Mouse (Mus musculus) liver, embryonic 14.5 days (tissue): Measurements from ENCODE around the gene Pnmal2. TPM values are rescaled to one million over a fixed set of nuclear protein-coding genes. Genes with fewer than 3 reads are reported as not detected.

ENCODE experiments used
- ATAC-seq: fragments of 200-750 bp; cut with Nextera tagmentation; 2 replicates; pipeline ENCODE4 v1.8.0; 2017; ENCODE audit warnings: moderate number of reproducible peaks, mild to moderate bottlenecking, moderate library complexity; ENCODE audit not compliant: insufficient read depth
- DNase-seq, 3 experiments: peaks; one replicate each; pipeline ENCODE4 v3.0.0-alpha.2; 2012 to 2013; ENCODE audit warnings: low read depth in 3 of 3, low spot score in 3 of 3
- H3K27ac ChIP-seq: fragments of 300-500 bp; sonication (generic); 2 replicates; pipeline ENCODE4 v1.5.1; 2014; ENCODE audit warnings: moderate library complexity, mild to moderate bottlenecking, control low read depth, inconsistent platforms
- H3K27me3 ChIP-seq: fragments of 300-500 bp; sonication (generic); 2 replicates; pipeline ENCODE4 v1.6.1; 2014; ENCODE audit warnings: mild to moderate bottlenecking, low read length, moderate library complexity; ENCODE audit not compliant: control insufficient read depth, insufficient read depth
- H3K36me3 ChIP-seq: fragments of 300-500 bp; sonication (generic); replicated peaks from 2 replicates; pipeline ENCODE4 v1.6.1; 2014; ENCODE audit warnings: low read depth; ENCODE audit not compliant: control insufficient read depth, insufficient read depth
- H3K4me1 ChIP-seq, 2 experiments: fragments of 200-500 bp in 1 of 2; fragments of 300-500 bp in 1 of 2; sonication (generic) in 1 of 2; replicated peaks; 2 replicates each; pipeline ENCODE4 v1.6.1; 2012 to 2014; ENCODE audit warnings: antibody characterized with exemption in 1 of 2, inconsistent platforms in 1 of 2, low read length in 1 of 2; ENCODE audit not compliant: control insufficient read depth in 2 of 2, insufficient read depth in 2 of 2
- H3K4me2 ChIP-seq: fragments of 300-500 bp; sonication (generic); 2 replicates; pipeline ENCODE4 v1.6.1; 2014; ENCODE audit warnings: low read depth, mild to moderate bottlenecking, control low read depth, moderate library complexity
- H3K4me3 ChIP-seq, 2 experiments: fragments of 200-500 bp in 1 of 2; fragments of 300-500 bp in 1 of 2; sonication (generic) in 1 of 2; 2 replicates each; pipeline ENCODE4 v1.5.1; 2012 to 2014; ENCODE audit warnings: low read depth in 2 of 2, low read length in 2 of 2, mild to moderate bottlenecking in 2 of 2, control low read depth in 1 of 2, inconsistent platforms in 1 of 2, moderate library complexity in 1 of 2; ENCODE audit not compliant: insufficient read depth in 1 of 2
- H3K9ac ChIP-seq: fragments of 300-500 bp; sonication (generic); replicated peaks from 2 replicates; pipeline ENCODE4 v1.6.1; 2014; ENCODE audit warnings: mild to moderate bottlenecking, control low read depth, moderate library complexity
- H3K9me3 ChIP-seq: fragments of 300-500 bp; sonication (generic); 2 replicates; pipeline ENCODE4 v1.6.1; 2016; ENCODE audit warnings: low read length, mixed read lengths; ENCODE audit not compliant: control insufficient read depth
- CTCF ChIP-seq: IDR thresholded peaks from 2 replicates; pipeline ENCODE4 v1.5.1; 2016; ENCODE audit warnings: antibody characterized with exemption, low read depth, control low read depth
- EP300 ChIP-seq: IDR thresholded peaks from 2 replicates; pipeline ENCODE4 v1.6.1; 2016; ENCODE audit warnings: antibody characterized with exemption, low read depth
- WGBS: fragments of 180-500 bp; shearing (Covaris S2); extraction: QIAGEN DNeasy Blood & Tissue Kit; methylation state at CpG from one replicate; pipeline ENCODE4 v1.1.7; 2014; ENCODE audit not compliant: insufficient replicate concordance; 5-methylcytosine and 5-hydroxymethylcytosine counted together
- polyA plus RNA-seq, 2 experiments: library from polyadenylated mRNA; depleted of rRNA in 1 of 2; stranded (reverse) in 1 of 2; unstranded in 1 of 2; fragments of >200 nt; fragmentation: Nextera tagmentation in 1 of 2; extraction: Ambion mirVana in 1 of 2; gene quantifications; 2 replicates each; pipeline versions ENCODE4 v1.2.1 to v1.2.3; 2012 to 2014

Gene Pnmal2
- polyA plus RNA-seq, 2 experiments, result 0.04 to 0.08 TPM

GRCm38 (mm10) chr7:16956410-16957265, 12.2 kb downstream of the Pnmal2 start:
- H3K27ac ChIP-seq, result no peak overlapping the region
- no peak overlapping the region for H3K9ac ChIP-seq
- no peak overlapping the region for H3K4me2 ChIP-seq
- 61% methylated on average over 15 of the region's 15 CpGs for WGBS
- no peaks in the 10 kb centered on the region for H3K36me3 ChIP-seq
- ATAC-seq, result no peak
- no peaks in the 10 kb centered on the region for H3K4me1 ChIP-seq
- H3K27me3 ChIP-seq, result 0 out of 2 replicates have a peak, but pooled peaks cover 2% of the 10 kb centered on the region
- DNase-seq, result no peak
- no peak overlapping the region for H3K4me3 ChIP-seq
- H3K9me3 ChIP-seq, result no peaks in the 10 kb centered on the region
- TF ChIP-seq EP300 (no peak), CTCF (no peak)

GRCm38 (mm10) chr7:16959539-16960187, 15.2 kb downstream of the Pnmal2 start, which contains the start of gene Pnmal1:
Gene Pnmal1, plus strand, starts transcription at chr7:16959679.
- no peaks in the 10 kb centered on the region for H3K9me3 ChIP-seq
- no peak within 1 kb of the TSS for H3K4me3 ChIP-seq
- H3K36me3 ChIP-seq, result no peaks in the 10 kb centered on the region
- 31% methylated on average over 17 of the region's 17 CpGs for WGBS
- 0 out of 2 replicates have a peak, but pooled peaks cover 2% of the 10 kb centered on the region for H3K27me3 ChIP-seq
- H3K4me2 ChIP-seq, result no peak within 1 kb of the TSS
- H3K27ac ChIP-seq, result no peak within 1 kb of the TSS
- ATAC-seq (no peak), DNase-seq (no peak)
- H3K9ac ChIP-seq, result no peak within 1 kb of the TSS
- no peaks in the 10 kb centered on the region for H3K4me1 ChIP-seq
- no peak for TF ChIP-seq EP300
- no peak for TF ChIP-seq CTCF

DNA sequence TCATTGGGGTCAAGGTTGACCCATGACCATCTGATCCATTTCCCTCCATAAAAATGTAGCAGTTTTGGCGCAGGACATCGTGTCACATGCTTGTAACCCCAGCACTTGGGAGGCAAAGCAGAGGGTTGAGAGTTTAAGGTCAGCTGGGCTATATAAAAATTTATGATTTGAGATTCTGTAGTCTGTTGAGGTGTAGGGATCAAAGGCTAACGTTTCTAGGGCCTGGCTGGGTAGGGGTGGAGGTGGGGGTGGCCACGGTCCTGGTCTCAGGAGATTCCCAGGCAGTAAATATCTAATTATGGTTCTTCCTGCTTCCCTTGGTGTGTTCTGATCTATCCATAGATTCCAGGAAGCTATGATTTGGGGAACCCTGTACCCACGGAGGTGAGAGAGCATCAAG, 17.2 kb downstream of the Pnmal2 start:
- ATAC-seq (no peak), DNase-seq (no peak)
- H3K36me3 ChIP-seq, result no peaks in the 10 kb centered on the region
- 0 out of 2 replicates have a peak, but pooled peaks cover 2% of the 10 kb centered on the region for H3K27me3 ChIP-seq
- no peaks in the 10 kb centered on the region for H3K4me1 ChIP-seq
- H3K9ac ChIP-seq, result no peak overlapping the region
- 47% methylated on average over 5 of the region's 5 CpGs for WGBS
- TF ChIP-seq EP300, result no peak
- no peak for TF ChIP-seq CTCF
- H3K4me2 ChIP-seq, result no peak overlapping the region
- no peak overlapping the region for H3K4me3 ChIP-seq
- H3K9me3 ChIP-seq, result no peaks in the 10 kb centered on the region
- H3K27ac ChIP-seq, result no peak overlapping the region

DNA sequence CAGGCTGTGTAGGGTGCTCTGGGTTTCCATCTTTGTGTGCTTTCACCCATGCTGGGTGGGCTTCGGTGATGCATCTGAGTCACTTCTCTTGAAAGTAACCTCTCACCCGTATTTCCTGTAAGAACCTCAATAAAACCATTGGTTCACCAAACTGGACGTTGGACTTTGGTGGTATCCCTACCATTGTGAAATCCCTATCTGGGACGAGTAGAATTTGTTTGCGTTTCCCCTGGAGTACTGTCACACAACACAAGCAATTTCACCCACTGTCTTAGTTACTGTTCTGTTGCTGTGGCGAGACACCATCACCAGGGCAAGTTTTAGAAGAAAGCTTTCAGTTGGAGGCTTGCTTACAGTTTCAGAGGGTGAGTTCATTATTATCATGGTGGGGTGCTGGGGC, 23.9 kb downstream of the Pnmal2 start:
- no peaks in the 10 kb centered on the region for H3K4me1 ChIP-seq
- H3K9ac ChIP-seq, result no peak overlapping the region
- DNase-seq (no peak), ATAC-seq (peak; percentile 53; the same call in 1 of the 2 replicates)
- no peaks in the 10 kb centered on the region for H3K9me3 ChIP-seq
- H3K36me3 ChIP-seq, result no peaks in the 10 kb centered on the region
- WGBS, result 60% methylated on average over 6 of the region's 6 CpGs
- no peak overlapping the region for H3K4me3 ChIP-seq
- H3K27ac ChIP-seq, result no peak overlapping the region
- TF ChIP-seq EP300 (no peak), CTCF (no peak)
- H3K27me3 ChIP-seq, result no peaks in the 10 kb centered on the region
- H3K4me2 ChIP-seq, result no peak overlapping the region

DNA sequence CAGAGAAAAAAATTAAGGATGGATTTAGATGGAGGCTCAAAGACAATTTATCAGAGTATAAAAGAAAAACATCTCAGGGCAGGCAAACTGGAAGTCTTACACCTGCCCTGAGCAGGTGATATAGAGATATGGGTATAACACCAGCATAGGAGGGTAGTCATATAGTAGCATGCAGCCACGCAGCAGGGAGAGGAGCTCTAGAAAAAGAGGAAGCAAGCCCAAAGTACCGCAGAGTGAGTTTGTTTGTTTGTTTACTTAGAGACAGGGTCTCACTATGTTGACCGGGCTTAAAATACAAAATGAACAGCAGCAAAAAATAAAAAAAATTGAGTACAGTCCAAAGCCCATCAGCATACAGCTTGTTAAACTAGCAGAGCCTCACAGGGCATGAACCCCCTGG, 26.7 kb downstream of the Pnmal2 start:
- Histone ChIP-seq H3K4me1 (no peaks in the 10 kb centered on the region), H3K9ac (no peak overlapping the region), H3K36me3 (no peaks in the 10 kb centered on the region), H3K4me2 (no peak overlapping the region), H3K9me3 (no peaks in the 10 kb centered on the region), H3K27me3 (no peaks in the 10 kb centered on the region), H3K27ac (no peak overlapping the region), H3K4me3 (no peak overlapping the region)
- TF ChIP-seq EP300, result no peak
- WGBS, result 34% methylated on average over 3 of the region's 3 CpGs
- ATAC-seq (no peak), DNase-seq (no peak)
